Mouse (Mus musculus): ENCODE results near the gene Flot2. TPM values are rescaled to one million over a fixed set of nuclear protein-coding genes. Genes with fewer than 3 reads are reported as not detected.
"Not testable (repeated sequence)": the region's sequence is repeated elsewhere in the genome, so short reads cannot be mapped to it uniquely, and the experiment has no call there.

The Flot2 gene
- polyA plus RNA-seq, 1 experiment from 2014 or later = 106 TPM

DNA sequence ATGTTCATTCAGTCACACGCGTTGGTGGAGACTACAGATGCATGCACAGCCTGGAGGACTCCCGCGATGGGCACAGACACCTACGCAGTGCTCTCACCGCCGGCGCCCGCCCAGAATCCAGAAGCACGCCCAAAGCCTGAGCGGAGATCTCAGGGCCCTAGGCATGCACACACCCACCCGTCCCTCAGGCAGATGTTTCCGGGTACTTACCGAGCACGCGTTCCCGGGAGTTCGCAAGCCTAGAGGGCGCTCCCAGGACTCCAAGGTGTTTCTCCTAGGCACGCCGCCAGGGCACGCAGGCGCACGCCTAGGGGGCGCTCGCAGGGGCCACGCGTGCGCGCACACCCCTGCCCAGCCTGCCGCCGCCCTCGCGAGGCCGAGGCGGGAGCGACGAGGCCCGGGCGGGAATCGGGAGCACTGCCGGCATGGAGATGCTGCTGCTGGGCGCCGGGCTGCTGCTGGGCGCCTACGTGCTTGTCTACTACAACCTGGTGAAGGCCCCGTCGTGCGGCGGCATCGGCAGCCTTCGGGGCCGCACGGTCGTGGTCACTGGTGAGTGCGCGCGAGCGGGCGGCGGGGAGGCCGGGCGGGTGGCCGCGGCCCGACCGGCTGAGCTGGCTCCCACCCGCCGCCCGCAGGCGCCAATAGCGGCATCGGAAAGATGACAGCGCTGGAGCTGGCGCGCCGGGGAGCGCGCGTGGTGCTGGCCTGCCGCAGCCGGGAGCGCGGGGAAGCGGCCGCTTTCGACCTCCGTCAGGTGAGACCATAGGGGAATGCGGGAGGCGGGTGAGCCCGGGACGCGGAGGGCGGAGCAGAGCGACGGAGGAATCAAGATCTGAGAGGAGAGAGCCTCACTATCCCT, 5.6 kb upstream of the Flot2 start, which contains the start of gene Dhrs13:
Gene Dhrs13 (plus strand): TSS at position 334 of the 862 bp plus-strand sequence.
- Histone ChIP-seq H3K27ac (ENCODE audit: low read depth, low read length) (peak within 1 kb of the TSS; percentile 94), H3K4me1 (ENCODE audit: control insufficient read depth, insufficient read depth, low read length) (peaks cover 14% of the 10 kb centered on the region), H3K4me3 (ENCODE audit: low read depth, low read length) (peak within 1 kb of the TSS; percentile 70), H3K36me3 (ENCODE audit: control insufficient read depth, insufficient read depth, low read length) (peaks cover 28% of the 10 kb centered on the region; the same call in 1 of the 2 replicates), H3K27me3 (ENCODE audit: control insufficient read depth, insufficient read depth, low read length) (no peaks in the 10 kb centered on the region), H3K9me3 (ENCODE audit: control insufficient read depth, low read length) (no peaks in the 10 kb centered on the region), H3K4me2 (ENCODE audit: low read depth, low read length) (peak within 1 kb of the TSS; percentile 68), H3K9ac (replicated peaks; ENCODE audit: low read depth, low read length) (peak within 1 kb of the TSS; percentile 80)
- under 1% methylated on average over 95 of the region's 96 CpGs for WGBS
- peak; percentile 91 for ATAC-seq (ENCODE audit: low read depth)

DNA sequence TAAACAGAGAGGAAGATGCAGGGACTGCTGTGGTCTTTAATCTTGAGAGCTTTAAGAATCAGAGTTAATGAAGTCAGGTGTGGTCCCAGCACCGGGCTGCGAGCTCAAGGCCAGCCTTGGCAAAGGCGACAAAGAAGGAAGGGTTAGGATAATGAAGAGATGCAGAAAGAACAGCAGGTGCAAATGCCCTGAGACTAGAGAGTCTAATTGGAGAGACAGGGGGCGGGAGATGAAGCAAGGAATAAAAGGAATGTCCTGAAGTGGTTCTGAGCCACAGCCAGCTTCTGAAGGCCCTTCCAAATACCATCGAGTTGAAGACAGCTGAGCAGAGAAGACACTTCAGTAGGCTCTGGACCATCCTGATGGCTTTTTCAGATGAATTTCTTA, 4.9 kb upstream of the Flot2 start:
- Histone ChIP-seq H3K4me2 (ENCODE audit: low read depth, low read length) (peak overlapping the region; percentile 68), H3K27ac (ENCODE audit: low read depth, low read length) (peak overlapping the region; percentile 94), H3K9ac (replicated peaks; ENCODE audit: low read depth, low read length) (peak overlapping the region; percentile 80), H3K27me3 (ENCODE audit: control insufficient read depth, insufficient read depth, low read length) (no peaks in the 10 kb centered on the region), H3K4me3 (ENCODE audit: low read depth, low read length) (peak overlapping the region; percentile 70), H3K4me1 (ENCODE audit: control insufficient read depth, insufficient read depth, low read length) (peaks cover 20% of the 10 kb centered on the region), H3K36me3 (ENCODE audit: control insufficient read depth, insufficient read depth, low read length) (peaks cover 23% of the 10 kb centered on the region; the same call in 1 of the 2 replicates), H3K9me3 (ENCODE audit: control insufficient read depth, low read length) (no peaks in the 10 kb centered on the region)
- no peak for ATAC-seq (ENCODE audit: low read depth)
- 13% methylated on average over 5 of the region's 5 CpGs for WGBS

DNA sequence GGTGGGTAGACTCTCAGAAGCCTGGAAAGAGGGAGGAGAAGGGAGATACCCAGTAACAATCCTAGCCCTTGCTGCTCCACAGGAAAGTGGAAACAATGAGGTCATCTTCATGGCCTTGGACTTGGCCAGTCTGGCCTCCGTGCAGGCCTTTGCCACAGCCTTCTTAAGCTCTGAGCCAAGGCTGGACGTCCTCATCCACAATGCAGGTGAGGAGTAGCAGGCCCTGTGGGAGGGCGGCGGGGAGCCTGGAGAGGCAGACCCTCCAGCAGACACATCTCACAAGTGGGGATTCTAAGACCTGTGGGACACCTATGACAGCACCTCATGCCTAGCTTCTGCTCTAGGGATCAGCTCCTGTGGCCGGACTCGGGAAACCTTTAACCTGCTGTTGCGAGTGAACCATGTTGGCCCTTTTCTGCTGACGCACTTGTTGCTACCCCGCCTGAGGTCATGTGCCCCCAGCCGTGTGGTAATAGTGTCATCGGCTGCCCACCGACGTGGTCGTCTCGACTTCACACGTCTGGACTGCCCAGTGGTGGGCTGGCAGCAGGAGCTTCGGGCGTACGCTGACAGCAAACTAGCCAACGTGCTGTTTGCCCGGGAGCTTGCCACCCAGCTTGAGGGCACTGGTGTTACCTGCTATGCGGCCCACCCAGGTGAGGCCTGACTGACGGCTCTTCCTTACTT, 3.7 kb upstream of the Flot2 start:
- Histone ChIP-seq H3K9ac (replicated peaks; ENCODE audit: low read depth, low read length) (no peak overlapping the region), H3K36me3 (ENCODE audit: control insufficient read depth, insufficient read depth, low read length) (peaks cover 16% of the 10 kb centered on the region; the same call in 1 of the 2 replicates), H3K4me1 (ENCODE audit: control insufficient read depth, insufficient read depth, low read length) (peaks cover 26% of the 10 kb centered on the region), H3K27ac (ENCODE audit: low read depth, low read length) (no peak overlapping the region), H3K27me3 (ENCODE audit: control insufficient read depth, insufficient read depth, low read length) (no peaks in the 10 kb centered on the region), H3K9me3 (ENCODE audit: control insufficient read depth, low read length) (no peaks in the 10 kb centered on the region), H3K4me2 (ENCODE audit: low read depth, low read length) (no peak overlapping the region), H3K4me3 (ENCODE audit: low read depth, low read length) (no peak overlapping the region)
- no peak for ATAC-seq (ENCODE audit: low read depth)
- 94% methylated on average over 23 of the region's 23 CpGs for WGBS

DNA sequence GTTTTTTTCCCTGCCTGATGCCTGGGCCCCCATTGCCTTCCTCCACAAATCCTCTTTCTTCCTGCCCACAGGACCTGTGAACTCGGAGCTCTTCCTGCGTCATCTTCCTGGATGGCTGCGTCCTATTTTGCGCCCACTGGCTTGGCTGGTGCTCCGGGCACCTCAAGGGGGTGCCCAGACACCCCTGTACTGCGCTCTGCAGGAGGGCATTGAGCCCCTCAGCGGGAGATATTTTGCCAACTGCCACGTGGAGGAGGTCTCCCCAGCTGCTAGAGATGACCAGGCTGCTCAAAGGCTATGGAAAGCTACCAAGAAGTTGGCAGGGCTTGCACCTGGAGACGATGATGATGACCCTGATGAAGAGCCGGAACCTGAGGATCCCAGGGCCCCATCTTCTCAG, 940 bp upstream of the Flot2 start:
- peaks cover 24% of the 10 kb centered on the region for H3K4me1 ChIP-seq (ENCODE audit: control insufficient read depth, insufficient read depth, low read length)

DNA sequence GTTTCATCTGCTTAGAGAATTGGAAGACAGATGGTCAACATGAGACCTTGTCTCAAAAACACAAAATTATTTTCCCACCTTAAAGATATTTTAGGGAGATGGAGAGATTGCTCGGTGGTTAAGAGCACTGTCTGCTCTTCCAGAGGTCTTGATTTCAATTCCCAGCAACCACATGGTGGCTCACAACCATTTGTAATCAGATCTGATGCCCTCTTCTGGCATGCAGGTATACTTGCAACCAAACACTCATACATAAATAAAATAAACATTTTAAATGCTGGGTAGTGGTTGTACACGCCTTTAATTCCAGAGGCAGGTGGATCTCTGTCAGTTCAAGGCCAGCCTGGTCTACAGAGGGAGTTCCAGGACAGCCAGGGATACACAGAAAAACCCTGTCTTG, 3.1 kb downstream of the Flot2 start:
- Histone ChIP-seq H3K4me1 (ENCODE audit: control insufficient read depth, insufficient read depth, low read length) (peaks cover 15% of the 10 kb centered on the region), H3K36me3 (ENCODE audit: control insufficient read depth, insufficient read depth, low read length) (no peaks in the 10 kb centered on the region), H3K9me3 (ENCODE audit: control insufficient read depth, low read length) (no peaks in the 10 kb centered on the region), H3K27me3 (ENCODE audit: control insufficient read depth, insufficient read depth, low read length) (no peaks in the 10 kb centered on the region), H3K4me2 (ENCODE audit: low read depth, low read length) (no peak overlapping the region), H3K4me3 (ENCODE audit: low read depth, low read length) (no peak overlapping the region), H3K27ac (ENCODE audit: low read depth, low read length) (no peak overlapping the region), H3K9ac (replicated peaks; ENCODE audit: low read depth, low read length) (no peak overlapping the region)
- no peak for ATAC-seq (ENCODE audit: low read depth)
- 68% methylated on average over 2 of the region's 2 CpGs for WGBS

More for the DNA sequence above, 940 bp upstream of the Flot2 start:
- 86% methylated on average over 10 of the region's 10 CpGs for WGBS
- Histone ChIP-seq H3K36me3 (ENCODE audit: control insufficient read depth, insufficient read depth, low read length) (peaks cover 4% of the 10 kb centered on the region; the same call in 1 of the 2 replicates), H3K27me3 (ENCODE audit: control insufficient read depth, insufficient read depth, low read length) (no peaks in the 10 kb centered on the region), H3K4me2 (ENCODE audit: low read depth, low read length) (no peak overlapping the region), H3K4me3 (ENCODE audit: low read depth, low read length) (no peak overlapping the region), H3K27ac (ENCODE audit: low read depth, low read length) (no peak overlapping the region), H3K9ac (replicated peaks; ENCODE audit: low read depth, low read length) (no peak overlapping the region), H3K9me3 (ENCODE audit: control insufficient read depth, low read length) (no peaks in the 10 kb centered on the region)
- ATAC-seq (ENCODE audit: low read depth) = no peak

DNA sequence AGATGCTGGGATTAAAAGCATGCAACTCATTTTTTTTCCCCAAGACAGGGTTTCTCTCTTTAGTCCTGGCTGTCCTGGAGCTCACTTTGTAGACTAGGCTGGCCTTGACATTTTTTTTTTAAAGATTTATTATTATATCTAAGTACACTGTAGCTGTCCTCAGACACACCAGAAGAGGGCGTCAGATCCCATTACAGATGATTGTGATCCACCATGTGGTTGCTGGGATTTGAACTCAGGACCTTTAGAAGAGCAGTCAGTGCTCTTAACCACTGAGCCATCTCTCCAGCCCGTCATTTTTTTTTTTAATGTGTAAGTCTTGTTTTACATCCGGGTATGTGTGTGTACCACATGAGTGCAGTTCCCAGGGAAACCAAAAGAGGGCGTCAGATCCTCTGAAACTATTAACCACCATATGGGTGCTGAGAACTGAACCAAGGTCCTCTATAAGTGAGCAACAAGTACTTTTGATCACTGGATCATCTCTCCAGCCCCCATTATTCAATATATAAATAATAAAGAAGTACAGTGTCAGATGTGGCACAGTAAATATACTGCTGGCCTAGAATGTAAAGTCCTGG, 4.6 kb downstream of the Flot2 start:
- H3K4me2 ChIP-seq (ENCODE audit: low read depth, low read length); H3K4me3 ChIP-seq (ENCODE audit: low read depth, low read length); H3K27me3 ChIP-seq (ENCODE audit: control insufficient read depth, insufficient read depth, low read length); ATAC-seq (ENCODE audit: low read depth); H3K36me3 ChIP-seq (ENCODE audit: control insufficient read depth, insufficient read depth, low read length); H3K27ac ChIP-seq (ENCODE audit: low read depth, low read length); H3K9me3 ChIP-seq (ENCODE audit: control insufficient read depth, low read length); H3K9ac ChIP-seq (replicated peaks; ENCODE audit: low read depth, low read length): not testable (repeated sequence)
- 95% methylated on average over 4 of the region's 4 CpGs for WGBS
- peaks cover 11% of the 10 kb centered on the region for H3K4me1 ChIP-seq (ENCODE audit: control insufficient read depth, insufficient read depth, low read length)

DNA sequence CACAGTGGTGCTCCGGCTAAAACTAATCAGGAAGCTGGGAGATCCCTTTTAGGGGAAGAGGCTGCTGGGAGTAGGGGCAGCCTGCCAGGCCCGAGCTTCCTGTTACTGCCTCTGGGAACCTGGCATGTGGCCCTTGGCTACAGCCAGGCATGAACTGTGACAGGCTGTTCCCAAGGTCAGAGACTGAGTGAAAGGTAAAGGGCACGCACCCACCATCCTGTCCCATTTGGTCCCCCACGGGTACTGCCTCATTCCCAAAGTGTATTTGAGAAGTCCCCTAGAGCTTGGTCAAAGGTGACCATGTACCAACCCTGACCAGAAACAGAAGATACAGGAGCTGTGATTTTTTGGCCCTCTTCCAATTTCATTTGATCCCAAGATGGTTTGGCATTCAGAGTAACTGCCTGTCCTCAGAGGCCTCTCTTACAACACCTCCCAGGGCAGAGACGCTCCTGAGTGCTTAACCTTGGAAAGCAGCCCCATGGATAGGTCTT, 7.1 kb downstream of the Flot2 start:
- H3K9me3 ChIP-seq (ENCODE audit: control insufficient read depth, low read length) = no peaks in the 10 kb centered on the region
- H3K4me1 ChIP-seq (ENCODE audit: control insufficient read depth, insufficient read depth, low read length) = no peaks in the 10 kb centered on the region
- H3K27me3 ChIP-seq (ENCODE audit: control insufficient read depth, insufficient read depth, low read length) = no peaks in the 10 kb centered on the region
- H3K4me3 ChIP-seq (ENCODE audit: low read depth, low read length) = no peak overlapping the region
- no peak overlapping the region for H3K27ac ChIP-seq (ENCODE audit: low read depth, low read length)
- H3K36me3 ChIP-seq (ENCODE audit: control insufficient read depth, insufficient read depth, low read length) = no peaks in the 10 kb centered on the region
- no peak for ATAC-seq (ENCODE audit: low read depth)
- 81% methylated on average over 5 of the region's 5 CpGs for WGBS
- no peak overlapping the region for H3K9ac ChIP-seq (replicated peaks; ENCODE audit: low read depth, low read length)
- H3K4me2 ChIP-seq (ENCODE audit: low read depth, low read length) = no peak overlapping the region

DNA sequence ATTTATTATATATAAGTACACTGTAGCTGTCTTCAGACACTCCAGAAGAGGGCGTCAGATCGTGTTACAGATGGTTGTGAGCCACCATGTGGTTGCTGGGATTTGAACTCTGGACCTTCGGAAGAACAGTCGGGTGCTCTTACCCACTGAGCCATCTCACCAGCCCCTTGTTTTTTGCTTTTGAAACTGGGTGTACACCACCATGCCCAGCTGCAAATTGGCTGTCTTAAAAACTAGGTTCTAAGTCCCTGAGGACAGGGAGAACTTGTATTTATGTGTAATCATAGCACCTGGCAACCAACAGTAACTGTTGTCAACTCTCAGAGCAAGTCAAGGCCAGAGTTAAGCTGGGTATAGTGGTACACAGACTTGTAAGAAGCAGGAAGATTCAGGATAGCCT, 10.9 kb downstream of the Flot2 start:
- not testable (repeated sequence) for H3K9ac ChIP-seq (replicated peaks; ENCODE audit: low read depth, low read length); H3K4me1 ChIP-seq (ENCODE audit: control insufficient read depth, insufficient read depth, low read length); H3K27me3 ChIP-seq (ENCODE audit: control insufficient read depth, insufficient read depth, low read length); H3K4me2 ChIP-seq (ENCODE audit: low read depth, low read length); ATAC-seq (ENCODE audit: low read depth); H3K9me3 ChIP-seq (ENCODE audit: control insufficient read depth, low read length); H3K27ac ChIP-seq (ENCODE audit: low read depth, low read length); H3K4me3 ChIP-seq (ENCODE audit: low read depth, low read length)
- WGBS = 100% methylated on average over 3 of the region's 4 CpGs
- peaks cover 12% of the 10 kb centered on the region for H3K36me3 ChIP-seq (ENCODE audit: control insufficient read depth, insufficient read depth, low read length)
